Mouse (Mus musculus): Measurements from ENCODE around the gene Larp6. TPM values are rescaled to one million over a fixed set of nuclear protein-coding genes. Genes with fewer than 3 reads are reported as not detected.

Gene Larp6
- total and polyA plus RNA-seq, 2 experiments from 2014 or later = 0.41 to 1.2 TPM

DNA sequence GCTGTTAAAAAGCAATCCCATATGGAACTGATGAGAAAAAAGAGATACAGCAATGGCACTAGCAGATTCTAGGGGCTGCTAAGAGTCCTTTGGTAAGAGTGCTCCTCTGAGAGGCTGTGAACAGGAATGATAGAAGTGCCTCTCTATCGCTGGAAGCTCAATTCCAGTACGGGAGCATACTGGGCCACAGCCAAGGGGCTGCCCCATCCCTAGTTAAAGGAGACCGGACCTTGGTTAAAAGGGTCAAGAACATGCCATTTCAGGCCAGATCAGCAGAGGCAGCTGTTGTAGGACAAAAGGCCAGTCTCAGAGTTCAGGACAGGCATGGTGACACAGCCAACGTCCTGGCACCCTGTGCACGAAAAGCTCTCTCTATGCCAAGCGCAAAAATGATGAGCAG lies 1.4 kb downstream of the Larp6 start:
- 59% methylated on average over 6 of the region's 6 CpGs for WGBS
- Histone ChIP-seq H3K4me3 (ENCODE audit: low read depth, low read length) (no peak overlapping the region), H3K9ac (replicated peaks; ENCODE audit: low read depth, low read length) (no peak overlapping the region), H3K9me3 (replicated peaks; ENCODE audit: control insufficient read depth, low read length) (no peaks in the 10 kb centered on the region), H3K4me1 (ENCODE audit: control insufficient read depth, insufficient read depth) (peaks cover 7% of the 10 kb centered on the region; the same call in 1 of the 2 replicates), H3K27me3 (ENCODE audit: control insufficient read depth, insufficient read depth, low read length) (peaks cover 4% of the 10 kb centered on the region; the same call in 1 of the 2 replicates), H3K36me3 (replicated peaks; ENCODE audit: control insufficient read depth, insufficient read depth, low read length) (no peaks in the 10 kb centered on the region), H3K4me2 (ENCODE audit: low read depth, low read length) (no peak overlapping the region), H3K27ac (ENCODE audit: low read depth) (no peak overlapping the region)
- DNase-seq (ENCODE audit: low spot score) = no peak
- TF ChIP-seq EP300 (IDR thresholded peaks at IDR 0.05; ENCODE audit: low read depth) = no peak
- no peak for TF ChIP-seq CTCF (IDR thresholded peaks at IDR 0.05; ENCODE audit: low read depth)
- no peak for ATAC-seq (ENCODE audit: insufficient read depth, low read depth)

DNA sequence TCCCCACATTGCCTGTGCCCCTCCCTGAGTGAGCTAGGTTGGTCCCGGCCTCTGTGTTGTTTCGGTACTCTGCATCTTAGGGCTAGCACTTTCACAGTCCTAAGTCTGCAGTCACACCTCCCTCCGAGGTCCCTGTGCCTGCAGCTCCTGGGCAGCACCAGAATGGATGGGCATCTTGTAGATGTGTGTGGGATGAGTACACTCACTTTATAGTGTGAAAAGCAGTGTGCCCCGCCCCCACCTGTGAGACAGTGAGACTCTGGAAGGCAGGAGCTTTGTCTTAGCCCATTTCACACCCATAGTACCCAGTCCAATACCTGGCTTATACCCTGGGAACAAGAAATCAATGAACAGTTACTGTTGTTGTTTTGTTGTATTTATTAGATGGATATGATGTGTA lies 2.5 kb downstream of the Larp6 start:
- Histone ChIP-seq H3K27ac (ENCODE audit: low read depth) (no peak overlapping the region), H3K4me3 (ENCODE audit: low read depth, low read length) (no peak overlapping the region), H3K4me2 (ENCODE audit: low read depth, low read length) (no peak overlapping the region), H3K36me3 (replicated peaks; ENCODE audit: control insufficient read depth, insufficient read depth, low read length) (no peaks in the 10 kb centered on the region), H3K27me3 (ENCODE audit: control insufficient read depth, insufficient read depth, low read length) (peaks cover 4% of the 10 kb centered on the region; the same call in 1 of the 2 replicates), H3K9ac (replicated peaks; ENCODE audit: low read depth, low read length) (no peak overlapping the region), H3K4me1 (ENCODE audit: control insufficient read depth, insufficient read depth) (peaks cover 7% of the 10 kb centered on the region; the same call in 1 of the 2 replicates), H3K9me3 (replicated peaks; ENCODE audit: control insufficient read depth, low read length) (no peaks in the 10 kb centered on the region)
- TF ChIP-seq EP300 (IDR thresholded peaks at IDR 0.05; ENCODE audit: low read depth) = no peak
- no peak for TF ChIP-seq CTCF (IDR thresholded peaks at IDR 0.05; ENCODE audit: low read depth)
- ATAC-seq (ENCODE audit: insufficient read depth, low read depth) (no peak), DNase-seq (ENCODE audit: low spot score) (no peak)
- 82% methylated on average over 4 of the region's 4 CpGs for WGBS

DNA sequence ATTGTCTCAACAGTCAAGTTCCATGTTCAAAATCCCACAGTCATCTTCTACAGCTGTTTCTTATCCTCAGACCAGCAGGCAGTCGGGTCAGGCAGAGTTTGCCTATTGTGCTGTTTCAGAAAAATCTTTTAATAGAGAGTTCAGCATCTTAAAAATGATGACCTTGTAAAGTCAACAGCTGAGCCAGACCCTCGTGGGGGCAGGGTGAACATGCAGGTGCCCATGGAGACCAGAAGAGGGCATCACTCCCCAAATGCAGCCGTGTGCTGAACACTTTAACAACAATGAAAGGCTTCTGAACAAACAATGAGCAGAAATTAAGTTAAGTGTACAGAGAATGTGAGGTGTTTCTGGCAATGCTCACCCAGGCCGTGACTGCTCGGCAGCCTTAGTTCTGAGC lies 3.0 kb downstream of the Larp6 start:
- H3K4me2 ChIP-seq (ENCODE audit: low read depth, low read length) = no peak overlapping the region
- no peak overlapping the region for H3K4me3 ChIP-seq (ENCODE audit: low read depth, low read length)
- peaks cover 4% of the 10 kb centered on the region; the same call in 1 of the 2 replicates for H3K27me3 ChIP-seq (ENCODE audit: control insufficient read depth, insufficient read depth, low read length)
- 53% methylated on average over 5 of the region's 5 CpGs for WGBS
- ATAC-seq (ENCODE audit: insufficient read depth, low read depth) (no peak), DNase-seq (ENCODE audit: low spot score) (no peak)
- no peak for TF ChIP-seq CTCF (IDR thresholded peaks at IDR 0.05; ENCODE audit: low read depth)
- no peak for TF ChIP-seq EP300 (IDR thresholded peaks at IDR 0.05; ENCODE audit: low read depth)
- no peaks in the 10 kb centered on the region for H3K9me3 ChIP-seq (replicated peaks; ENCODE audit: control insufficient read depth, low read length)
- no peak overlapping the region for H3K27ac ChIP-seq (ENCODE audit: low read depth)
- no peaks in the 10 kb centered on the region for H3K36me3 ChIP-seq (replicated peaks; ENCODE audit: control insufficient read depth, insufficient read depth, low read length)
- H3K4me1 ChIP-seq (ENCODE audit: control insufficient read depth, insufficient read depth) = peaks cover 7% of the 10 kb centered on the region; the same call in 1 of the 2 replicates
- H3K9ac ChIP-seq (replicated peaks; ENCODE audit: low read depth, low read length) = no peak overlapping the region

DNA sequence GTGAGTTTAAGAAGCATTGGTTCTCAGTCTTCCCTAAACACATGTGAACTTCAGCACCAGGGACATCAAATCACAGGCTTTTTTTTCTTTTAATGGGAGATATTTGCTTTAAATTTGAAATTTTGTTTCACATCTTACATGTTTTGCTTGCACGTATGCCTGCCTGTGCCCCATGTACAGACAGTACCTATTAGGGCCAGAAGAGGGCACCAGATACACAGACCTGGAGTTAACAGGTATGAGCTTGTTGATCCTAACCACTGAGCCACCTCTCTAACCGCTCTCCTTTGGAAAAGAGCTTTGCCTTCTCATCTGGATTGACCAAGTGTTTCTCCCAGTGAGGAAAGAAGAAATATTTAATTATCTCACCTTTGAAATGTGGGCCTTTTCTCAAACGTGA lies 5.5 kb downstream of the Larp6 start:
- Histone ChIP-seq H3K9ac (replicated peaks; ENCODE audit: low read depth, low read length) (no peak overlapping the region), H3K4me3 (ENCODE audit: low read depth, low read length) (no peak overlapping the region), H3K27me3 (ENCODE audit: control insufficient read depth, insufficient read depth, low read length) (peaks cover 4% of the 10 kb centered on the region; the same call in 1 of the 2 replicates), H3K4me1 (ENCODE audit: control insufficient read depth, insufficient read depth) (peaks cover 7% of the 10 kb centered on the region; the same call in 1 of the 2 replicates), H3K9me3 (replicated peaks; ENCODE audit: control insufficient read depth, low read length) (no peaks in the 10 kb centered on the region), H3K27ac (ENCODE audit: low read depth) (no peak overlapping the region), H3K4me2 (ENCODE audit: low read depth, low read length) (no peak overlapping the region), H3K36me3 (replicated peaks; ENCODE audit: control insufficient read depth, insufficient read depth, low read length) (no peaks in the 10 kb centered on the region)
- WGBS = 60% methylated on average over 3 of the region's 3 CpGs
- DNase-seq (ENCODE audit: low spot score) (peak; percentile 39), ATAC-seq (ENCODE audit: insufficient read depth, low read depth) (no peak)
- TF ChIP-seq CTCF (IDR thresholded peaks at IDR 0.05; ENCODE audit: low read depth) (peak; percentile 77), EP300 (IDR thresholded peaks at IDR 0.05; ENCODE audit: low read depth) (no peak)

DNA sequence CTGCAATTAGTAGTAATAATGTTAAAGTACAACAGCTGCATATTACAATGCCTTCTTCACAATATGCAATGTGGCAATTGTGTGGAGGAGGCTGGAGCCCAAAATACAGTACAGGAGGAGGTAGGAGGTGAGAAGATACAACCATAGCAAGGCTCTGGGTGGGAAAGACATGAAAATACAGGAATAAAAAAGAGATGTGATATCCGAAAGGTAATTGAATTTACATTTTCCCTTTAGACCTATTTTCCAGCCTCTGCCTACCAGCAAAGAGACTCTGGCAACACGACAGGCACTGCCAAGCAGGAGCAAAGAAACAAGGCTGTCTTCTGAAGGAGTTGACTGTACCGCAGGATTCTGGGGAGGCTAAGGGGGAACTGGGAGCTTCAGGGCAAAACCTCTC lies 6.9 kb downstream of the Larp6 start:
- 78% methylated on average over 3 of the region's 3 CpGs for WGBS
- no peak for ATAC-seq (ENCODE audit: insufficient read depth, low read depth)
- no peaks in the 10 kb centered on the region for H3K9me3 ChIP-seq (replicated peaks; ENCODE audit: control insufficient read depth, low read length)
- no peak overlapping the region for H3K4me2 ChIP-seq (ENCODE audit: low read depth, low read length)
- no peak overlapping the region for H3K9ac ChIP-seq (replicated peaks; ENCODE audit: low read depth, low read length)
- no peaks in the 10 kb centered on the region for H3K27me3 ChIP-seq (ENCODE audit: control insufficient read depth, insufficient read depth, low read length)
- H3K36me3 ChIP-seq (replicated peaks; ENCODE audit: control insufficient read depth, insufficient read depth, low read length) = no peaks in the 10 kb centered on the region
- no peak overlapping the region for H3K27ac ChIP-seq (ENCODE audit: low read depth)
- no peaks in the 10 kb centered on the region for H3K4me1 ChIP-seq (ENCODE audit: control insufficient read depth, insufficient read depth)
- no peak for TF ChIP-seq CTCF (IDR thresholded peaks at IDR 0.05; ENCODE audit: low read depth)
- no peak for TF ChIP-seq EP300 (IDR thresholded peaks at IDR 0.05; ENCODE audit: low read depth)
- DNase-seq (ENCODE audit: low spot score) = no peak
- no peak overlapping the region for H3K4me3 ChIP-seq (ENCODE audit: low read depth, low read length)

DNA sequence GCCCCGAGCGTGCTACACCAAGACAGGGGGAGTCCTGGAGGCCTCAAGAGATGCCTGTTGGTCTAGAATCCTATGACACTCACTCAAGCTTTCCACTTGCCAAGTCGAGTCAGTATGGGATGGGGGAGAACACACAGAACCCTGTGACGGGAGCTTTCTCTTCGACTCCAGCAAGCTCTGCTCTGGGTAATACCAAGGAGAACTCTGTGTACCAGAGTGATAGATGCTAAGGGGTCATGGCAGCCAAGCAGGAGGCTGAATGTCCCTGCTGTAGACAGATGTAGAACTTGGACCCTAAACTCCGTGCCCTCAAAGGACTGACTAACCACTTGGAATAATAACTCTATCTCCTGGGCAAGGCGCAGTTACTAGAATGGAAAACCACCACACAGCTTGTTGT lies 12.2 kb downstream of the Larp6 start:
- Histone ChIP-seq H3K9ac (replicated peaks; ENCODE audit: low read depth, low read length) (no peak overlapping the region), H3K4me2 (ENCODE audit: low read depth, low read length) (no peak overlapping the region), H3K27me3 (ENCODE audit: control insufficient read depth, insufficient read depth, low read length) (no peaks in the 10 kb centered on the region), H3K27ac (ENCODE audit: low read depth) (no peak overlapping the region), H3K4me3 (ENCODE audit: low read depth, low read length) (no peak overlapping the region), H3K4me1 (ENCODE audit: control insufficient read depth, insufficient read depth) (no peaks in the 10 kb centered on the region), H3K9me3 (replicated peaks; ENCODE audit: control insufficient read depth, low read length) (no peaks in the 10 kb centered on the region), H3K36me3 (replicated peaks; ENCODE audit: control insufficient read depth, insufficient read depth, low read length) (no peaks in the 10 kb centered on the region)
- no peak for DNase-seq (ENCODE audit: low spot score)
- 77% methylated on average over 7 of the region's 7 CpGs for WGBS
- ATAC-seq (ENCODE audit: insufficient read depth, low read depth) = no peak
- TF ChIP-seq EP300 (IDR thresholded peaks at IDR 0.05; ENCODE audit: low read depth) (no peak), CTCF (IDR thresholded peaks at IDR 0.05; ENCODE audit: low read depth) (no peak)

Data from heart, postnatal 0 days (tissue).